Mouse (Mus musculus) kidney, postnatal 0 days (tissue): ENCODE measurements at regions not wholly inside any gene's neighbourhood (a gene's known extent, or its start where the extent isn't known, plus 50 kb on each side); places are given as distances from the start of the nearest gene placed in this dataset.

Experiments
- ATAC-seq: fragments of 200-750 bp; cut with Nextera tagmentation; replicated peaks from 2 replicates; pipeline ENCODE4 v1.8.0; 2017; ENCODE audit warnings: low read depth, moderate number of reproducible peaks, moderate TSS enrichment, moderate library complexity; ENCODE audit not compliant: low FRiP score
- DNase-seq: peaks from one replicate; pipeline ENCODE4 v3.0.0-alpha.2; 2016; ENCODE audit warnings: low spot score
- H3K27ac ChIP-seq: fragments of 300-500 bp; sonication (generic); 2 replicates; pipeline ENCODE4 v1.5.1; 2014; ENCODE audit warnings: mild to moderate bottlenecking
- H3K27me3 ChIP-seq: fragments of 300-500 bp; sonication (generic); 2 replicates; pipeline ENCODE4 v1.6.1; 2014; ENCODE audit warnings: low read length, mixed read lengths; ENCODE audit not compliant: insufficient read depth
- H3K36me3 ChIP-seq: fragments of 300-500 bp; sonication (generic); 2 replicates; pipeline ENCODE4 v1.6.1; 2014; ENCODE audit warnings: low read length, mixed read lengths; ENCODE audit not compliant: insufficient read depth
- H3K4me1 ChIP-seq: fragments of 300-500 bp; sonication (generic); replicated peaks from 2 replicates; pipeline ENCODE4 v1.6.1; 2014; ENCODE audit warnings: antibody characterized with exemption, low read length, mixed read lengths; ENCODE audit not compliant: insufficient read depth
- H3K4me2 ChIP-seq: fragments of 300-500 bp; sonication (generic); 2 replicates; pipeline ENCODE4 v1.6.1; 2014; ENCODE audit warnings: mild to moderate bottlenecking, low read length, moderate library complexity, mixed read lengths
- H3K4me3 ChIP-seq: fragments of 300-500 bp; sonication (generic); replicated peaks from 2 replicates; pipeline ENCODE4 v1.5.1; 2014; ENCODE audit warnings: low read depth, low read length
- H3K9ac ChIP-seq: fragments of 300-500 bp; sonication (generic); 2 replicates; pipeline ENCODE4 v1.6.1; 2014; ENCODE audit warnings: low read depth, low read length
- H3K9me3 ChIP-seq: fragments of 300-500 bp; sonication (generic); replicated peaks from 2 replicates; pipeline ENCODE4 v1.6.1; 2016; ENCODE audit warnings: low read length, inconsistent platforms, mixed read lengths
- CTCF ChIP-seq: IDR thresholded peaks from 2 replicates; pipeline ENCODE4 v1.5.1; 2016; ENCODE audit warnings: antibody characterized with exemption, low read depth, mild to moderate bottlenecking, moderate library complexity
- WGBS: fragments of 180-500 bp; shearing (Covaris S2); extraction: QIAGEN DNeasy Blood & Tissue Kit; methylation state at CpG from one replicate; pipeline ENCODE4 v1.1.7; 2014; 5-methylcytosine and 5-hydroxymethylcytosine counted together

- ATAC-seq (peak; percentile 33; the same call in 1 of the 2 replicates), DNase-seq (peak; percentile 44)
- WGBS: 20% methylated on average over 14 of the region's 14 CpGs
- Histone ChIP-seq H3K27ac (no peak overlapping the region), H3K4me3 (no peak overlapping the region), H3K9ac (no peak overlapping the region), H3K36me3 (no peaks in the 10 kb centered on the region), H3K27me3 (no peaks in the 10 kb centered on the region), H3K9me3 (no peaks in the 10 kb centered on the region), H3K4me2 (peak overlapping the region; percentile 25; the same call in 1 of the 2 replicates), H3K4me1 (no peaks in the 10 kb centered on the region)
- TF ChIP-seq CTCF: peak; percentile 53; the same call in 1 of the 2 replicates
Observed at GRCm38 (mm10) chr14:114567673-114568309, 524.2 kb upstream of the Gpc5 start.

- no peak for DNase-seq
Observed at GRCm38 (mm10) chr14:114587367-114588064, 504.5 kb upstream of the Gpc5 start.

GRCm38 (mm10) chr14:114609296-114609695, 482.7 kb upstream of the Gpc5 start:
- H3K36me3 ChIP-seq: no peaks in the 10 kb centered on the region
- no peak for DNase-seq
- no peak overlapping the region for H3K4me3 ChIP-seq
- H3K4me2 ChIP-seq: no peak overlapping the region
- H3K9me3 ChIP-seq: no peaks in the 10 kb centered on the region
- 50% methylated on average over 4 of the region's 4 CpGs for WGBS
- no peaks in the 10 kb centered on the region for H3K27me3 ChIP-seq
- no peak for ATAC-seq
- TF ChIP-seq CTCF: no peak
- H3K4me1 ChIP-seq: no peaks in the 10 kb centered on the region
- no peak overlapping the region for H3K27ac ChIP-seq
- H3K9ac ChIP-seq: no peak overlapping the region

More at GRCm38 (mm10) chr14:114587367-114588064, 504.5 kb upstream of the Gpc5 start:
- Histone ChIP-seq H3K4me3 (no peak overlapping the region), H3K9ac (no peak overlapping the region), H3K9me3 (no peaks in the 10 kb centered on the region), H3K4me2 (no peak overlapping the region), H3K36me3 (no peaks in the 10 kb centered on the region), H3K4me1 (no peaks in the 10 kb centered on the region), H3K27me3 (no peaks in the 10 kb centered on the region), H3K27ac (no peak overlapping the region)
- 44% methylated on average over 4 of the region's 4 CpGs for WGBS
- no peak for TF ChIP-seq CTCF
- ATAC-seq: no peak

GRCm38 (mm10) chr14:114612400-114612799, 479.6 kb upstream of the Gpc5 start:
- TF ChIP-seq CTCF: no peak
- ATAC-seq (no peak), DNase-seq (no peak)

GRCm38 (mm10) chr14:114656636-114657035, 435.4 kb upstream of the Gpc5 start:
- WGBS: 46% methylated on average over 1 of the region's 1 CpGs
- no peaks in the 10 kb centered on the region for H3K4me1 ChIP-seq
- H3K27me3 ChIP-seq: no peaks in the 10 kb centered on the region
- no peaks in the 10 kb centered on the region for H3K36me3 ChIP-seq
- DNase-seq: peak; percentile 4
- H3K27ac ChIP-seq: no peak overlapping the region
- no peaks in the 10 kb centered on the region for H3K9me3 ChIP-seq
- H3K4me3 ChIP-seq: no peak overlapping the region
- no peak overlapping the region for H3K9ac ChIP-seq
- 0 out of 2 replicates have a peak, but pooled peaks have one; percentile 33 for ATAC-seq
- TF ChIP-seq CTCF: no peak
- no peak overlapping the region for H3K4me2 ChIP-seq

More at GRCm38 (mm10) chr14:114612400-114612799, 479.6 kb upstream of the Gpc5 start:
- no peak overlapping the region for H3K9ac ChIP-seq
- H3K36me3 ChIP-seq: no peaks in the 10 kb centered on the region
- no peaks in the 10 kb centered on the region for H3K4me1 ChIP-seq
- no peaks in the 10 kb centered on the region for H3K27me3 ChIP-seq
- H3K9me3 ChIP-seq: no peaks in the 10 kb centered on the region
- H3K4me3 ChIP-seq: no peak overlapping the region
- H3K4me2 ChIP-seq: no peak overlapping the region
- H3K27ac ChIP-seq: no peak overlapping the region
- WGBS: 74% methylated on average over 1 of the region's 1 CpGs

GRCm38 (mm10) chr14:114662028-114662427, 430.0 kb upstream of the Gpc5 start:
- Histone ChIP-seq H3K36me3 (no peaks in the 10 kb centered on the region), H3K27me3 (no peaks in the 10 kb centered on the region), H3K9ac (no peak overlapping the region), H3K4me2 (no peak overlapping the region), H3K4me1 (no peaks in the 10 kb centered on the region), H3K4me3 (no peak overlapping the region), H3K27ac (no peak overlapping the region), H3K9me3 (no peaks in the 10 kb centered on the region)
- DNase-seq (no peak), ATAC-seq (no peak)
- no peak for TF ChIP-seq CTCF
- 76% methylated on average over 2 of the region's 2 CpGs for WGBS
